Mouse (Mus musculus) heart, embryonic 10.5 days (tissue): Measurements from ENCODE around the gene Pik3c2b. TPM values are rescaled to one million over a fixed set of nuclear protein-coding genes. Genes with fewer than 3 reads are reported as not detected.

Experiments
- DNase-seq: peaks from one replicate; pipeline ENCODE4 v3.0.0-alpha.2; 2017; ENCODE audit warnings: low spot score
- H3K27ac ChIP-seq: fragments of 300-500 bp; sonication (generic); 2 replicates; pipeline ENCODE4 v1.5.1; 2016; ENCODE audit warnings: mild to moderate bottlenecking
- H3K27me3 ChIP-seq: fragments of 300-500 bp; sonication (generic); 2 replicates; pipeline ENCODE4 v1.6.1; 2016; ENCODE audit warnings: mild to moderate bottlenecking; ENCODE audit not compliant: poor library complexity, insufficient read depth, severe bottlenecking
- H3K36me3 ChIP-seq: fragments of 300-500 bp; sonication (generic); 2 replicates; pipeline ENCODE4 v1.6.1; 2016; ENCODE audit warnings: mild to moderate bottlenecking, moderate library complexity
- H3K4me1 ChIP-seq: fragments of 300-500 bp; sonication (generic); 2 replicates; pipeline ENCODE4 v1.6.1; 2016; ENCODE audit warnings: mild to moderate bottlenecking
- H3K4me3 ChIP-seq: fragments of 300-500 bp; sonication (generic); 2 replicates; pipeline ENCODE4 v1.5.1; 2016; ENCODE audit warnings: mild to moderate bottlenecking, moderate library complexity
- H3K9me3 ChIP-seq: fragments of 300-500 bp; sonication (generic); 2 replicates; pipeline ENCODE4 v1.6.1; 2016; ENCODE audit warnings: mild to moderate bottlenecking, moderate library complexity
- WGBS: fragments of 180-500 bp; shearing (Covaris S2); methylation state at CpG from one replicate; pipeline ENCODE4 v1.1.7; 2016; 5-methylcytosine and 5-hydroxymethylcytosine counted together
- polyA plus RNA-seq: library from polyadenylated mRNA; unstranded; fragments of >200 nt; fragmentation: Nextera tagmentation; extraction: Ambion mirVana; gene quantifications from 2 replicates; pipeline ENCODE4 v1.2.1, GENCODE M21; 2016

Gene Pik3c2b
- polyA plus RNA-seq, 1 experiment from 2014 or later, result 7.9 TPM

GRCm38 (mm10) chr1:133100980-133101798, 55.7 kb downstream of the Pik3c2b start:
- H3K27ac ChIP-seq, result no peak overlapping the region
- no peaks in the 10 kb centered on the region for H3K9me3 ChIP-seq
- peaks cover 4% of the 10 kb centered on the region for H3K4me1 ChIP-seq
- H3K36me3 ChIP-seq, result peaks cover 96% of the 10 kb centered on the region
- H3K27me3 ChIP-seq, result no peaks in the 10 kb centered on the region
- no peak overlapping the region for H3K4me3 ChIP-seq
- WGBS, result 40% methylated on average over 17 of the region's 17 CpGs
- peak; percentile 89 for DNase-seq

GRCm38 (mm10) chr1:133102108-133102507, 56.6 kb downstream of the Pik3c2b start:
- H3K36me3 ChIP-seq, result peaks cover 95% of the 10 kb centered on the region

GRCm38 (mm10) chr1:133103315-133103714, 57.8 kb downstream of the Pik3c2b start:
- 89% methylated on average over 7 of the region's 7 CpGs for WGBS
- H3K27me3 ChIP-seq, result no peaks in the 10 kb centered on the region
- H3K4me1 ChIP-seq, result peaks cover 4% of the 10 kb centered on the region
- H3K27ac ChIP-seq, result no peak overlapping the region
- peaks cover 87% of the 10 kb centered on the region for H3K36me3 ChIP-seq
- H3K9me3 ChIP-seq, result no peaks in the 10 kb centered on the region
- DNase-seq, result no peak
- no peak overlapping the region for H3K4me3 ChIP-seq

More at GRCm38 (mm10) chr1:133102108-133102507, 56.6 kb downstream of the Pik3c2b start:
- H3K9me3 ChIP-seq, result no peaks in the 10 kb centered on the region
- DNase-seq, result no peak
- no peaks in the 10 kb centered on the region for H3K27me3 ChIP-seq
- H3K4me3 ChIP-seq, result no peak overlapping the region
- no peak overlapping the region for H3K27ac ChIP-seq
- peaks cover 4% of the 10 kb centered on the region for H3K4me1 ChIP-seq
- 80% methylated on average over 5 of the region's 5 CpGs for WGBS

GRCm38 (mm10) chr1:133103871-133104270, 58.4 kb downstream of the Pik3c2b start:
- H3K4me3 ChIP-seq, result no peak overlapping the region
- H3K27me3 ChIP-seq, result no peaks in the 10 kb centered on the region
- H3K9me3 ChIP-seq, result no peaks in the 10 kb centered on the region
- no peak for DNase-seq
- H3K36me3 ChIP-seq, result peaks cover 81% of the 10 kb centered on the region
- H3K4me1 ChIP-seq, result peaks cover 4% of the 10 kb centered on the region
- 92% methylated on average over 6 of the region's 6 CpGs for WGBS
- no peak overlapping the region for H3K27ac ChIP-seq

GRCm38 (mm10) chr1:133116108-133116507, 70.6 kb downstream of the Pik3c2b start:
- no peak for DNase-seq
- H3K4me1 ChIP-seq, result peaks cover 8% of the 10 kb centered on the region; the same call in 1 of the 2 replicates
- H3K27me3 ChIP-seq, result no peaks in the 10 kb centered on the region
- H3K4me3 ChIP-seq, result no peak overlapping the region
- H3K27ac ChIP-seq, result no peak overlapping the region
- H3K36me3 ChIP-seq, result peaks cover 2% of the 10 kb centered on the region; the same call in 1 of the 2 replicates
- 89% methylated on average over 4 of the region's 4 CpGs for WGBS
- H3K9me3 ChIP-seq, result no peaks in the 10 kb centered on the region

- WGBS, result 91% methylated on average over 5 of the region's 5 CpGs
- Histone ChIP-seq H3K36me3 (no peaks in the 10 kb centered on the region), H3K9me3 (no peaks in the 10 kb centered on the region), H3K27me3 (no peaks in the 10 kb centered on the region), H3K4me3 (no peak overlapping the region), H3K27ac (no peak overlapping the region), H3K4me1 (peaks cover 12% of the 10 kb centered on the region)
- no peak for DNase-seq
These were observed 72.7 kb downstream of the Pik3c2b start for GRCm38 (mm10) chr1:133118127-133118526.

- H3K36me3 ChIP-seq, result no peaks in the 10 kb centered on the region
- peaks cover 12% of the 10 kb centered on the region for H3K4me1 ChIP-seq
- H3K9me3 ChIP-seq, result no peaks in the 10 kb centered on the region
- 40% methylated on average over 3 of the region's 3 CpGs for WGBS
- H3K27ac ChIP-seq, result no peak overlapping the region
- peak; percentile 84 for DNase-seq
- H3K27me3 ChIP-seq, result no peaks in the 10 kb centered on the region
- no peak overlapping the region for H3K4me3 ChIP-seq
These were observed 73.4 kb downstream of the Pik3c2b start for GRCm38 (mm10) chr1:133118844-133119243.

- Histone ChIP-seq H3K27me3 (no peaks in the 10 kb centered on the region), H3K36me3 (no peaks in the 10 kb centered on the region), H3K27ac (0 out of 2 replicates have a peak overlapping the region, but pooled peaks have one; percentile 16), H3K4me1 (peaks cover 12% of the 10 kb centered on the region), H3K9me3 (no peaks in the 10 kb centered on the region), H3K4me3 (no peak overlapping the region)
- WGBS, result 62% methylated on average over 7 of the region's 7 CpGs
- no peak for DNase-seq
These were observed 74.7 kb downstream of the Pik3c2b start for GRCm38 (mm10) chr1:133119931-133120712.

GRCm38 (mm10) chr1:133121246-133121645, 75.8 kb downstream of the Pik3c2b start:
- Histone ChIP-seq H3K4me1 (peaks cover 12% of the 10 kb centered on the region), H3K27ac (peak overlapping the region; percentile 48), H3K4me3 (no peak overlapping the region), H3K27me3 (no peaks in the 10 kb centered on the region), H3K9me3 (no peaks in the 10 kb centered on the region), H3K36me3 (no peaks in the 10 kb centered on the region)
- DNase-seq, result no peak
- 57% methylated on average over 6 of the region's 6 CpGs for WGBS

GRCm38 (mm10) chr1:133124137-133124536, 78.7 kb downstream of the Pik3c2b start:
- Histone ChIP-seq H3K27me3 (no peaks in the 10 kb centered on the region), H3K27ac (no peak overlapping the region), H3K9me3 (no peaks in the 10 kb centered on the region), H3K36me3 (no peaks in the 10 kb centered on the region), H3K4me1 (peaks cover 8% of the 10 kb centered on the region), H3K4me3 (no peak overlapping the region)
- 73% methylated on average over 6 of the region's 6 CpGs for WGBS
- DNase-seq, result no peak

GRCm38 (mm10) chr1:133125640-133126364, 80.3 kb downstream of the Pik3c2b start:
- no peak for DNase-seq
- Histone ChIP-seq H3K9me3 (no peaks in the 10 kb centered on the region), H3K27ac (no peak overlapping the region), H3K4me3 (no peak overlapping the region), H3K4me1 (peaks cover 13% of the 10 kb centered on the region), H3K36me3 (no peaks in the 10 kb centered on the region), H3K27me3 (no peaks in the 10 kb centered on the region)
- 89% methylated on average over 9 of the region's 9 CpGs for WGBS

GRCm38 (mm10) chr1:133126365-133126740, 80.9 kb downstream of the Pik3c2b start:
- Histone ChIP-seq H3K27me3 (no peaks in the 10 kb centered on the region), H3K9me3 (no peaks in the 10 kb centered on the region), H3K27ac (no peak overlapping the region), H3K4me1 (peaks cover 9% of the 10 kb centered on the region), H3K36me3 (no peaks in the 10 kb centered on the region), H3K4me3 (no peak overlapping the region)
- 78% methylated on average over 4 of the region's 4 CpGs for WGBS
- no peak for DNase-seq
